Mouse (Mus musculus) intestine, embryonic 16.5 days (tissue): Measurements from ENCODE around the gene Rarg. TPM values are rescaled to one million over a fixed set of nuclear protein-coding genes. Genes with fewer than 3 reads are reported as not detected.

Experiments used
- ATAC-seq: fragments of 200-750 bp; cut with Nextera tagmentation; 2 replicates; pipeline ENCODE4 v1.8.0; 2017; ENCODE audit warnings: moderate TSS enrichment, moderate library complexity
- H3K27ac ChIP-seq: fragments of 300-500 bp; sonication (generic); 2 replicates; pipeline ENCODE4 v1.5.1; 2014; ENCODE audit warnings: mild to moderate bottlenecking, low read length
- H3K27me3 ChIP-seq: fragments of 300-500 bp; sonication (generic); replicated peaks from 2 replicates; pipeline ENCODE4 v1.6.1; 2014; ENCODE audit warnings: low read length, control low read depth, mixed read lengths; ENCODE audit not compliant: control insufficient read depth, insufficient read depth
- H3K36me3 ChIP-seq: fragments of 300-500 bp; sonication (generic); 2 replicates; pipeline ENCODE4 v1.6.1; 2014; ENCODE audit warnings: low read length, control low read depth; ENCODE audit not compliant: control insufficient read depth, insufficient read depth
- H3K4me1 ChIP-seq: fragments of 300-500 bp; sonication (generic); 2 replicates; pipeline ENCODE4 v1.6.1; 2014; ENCODE audit warnings: low read length, control low read depth, mixed read lengths; ENCODE audit not compliant: control insufficient read depth, insufficient read depth
- H3K4me2 ChIP-seq: fragments of 300-500 bp; sonication (generic); 2 replicates; pipeline ENCODE4 v1.6.1; 2014; ENCODE audit warnings: low read depth, low read length, control low read depth
- H3K4me3 ChIP-seq: fragments of 300-500 bp; sonication (generic); 2 replicates; pipeline ENCODE4 v1.5.1; 2014; ENCODE audit warnings: mild to moderate bottlenecking, low read length
- H3K9ac ChIP-seq: fragments of 300-500 bp; sonication (generic); 2 replicates; pipeline ENCODE4 v1.6.1; 2014; ENCODE audit warnings: low read depth, low read length
- H3K9me3 ChIP-seq: fragments of 300-500 bp; sonication (generic); 2 replicates; pipeline ENCODE4 v1.6.1; 2016; ENCODE audit warnings: low read length, control low read depth; ENCODE audit not compliant: control insufficient read depth
- WGBS: fragments of 180-500 bp; shearing (Covaris S2); extraction: QIAGEN DNeasy Blood & Tissue Kit; methylation state at CpG from one replicate; pipeline ENCODE4 v1.1.7; 2014; 5-methylcytosine and 5-hydroxymethylcytosine counted together
- polyA plus RNA-seq: library from polyadenylated mRNA; unstranded; fragments of >200 nt; fragmentation: Nextera tagmentation; extraction: Ambion mirVana; gene quantifications from 2 replicates; pipeline ENCODE4 v1.2.1, GENCODE M21; 2015

The Rarg gene
- polyA plus RNA-seq, 1 experiment from 2014 or later, result 14.7 TPM

- no peak overlapping the region for H3K4me2 ChIP-seq
- H3K4me3 ChIP-seq, result no peak overlapping the region
- H3K9me3 ChIP-seq, result no peaks in the 10 kb centered on the region
- WGBS, result 79% methylated on average over 10 of the region's 10 CpGs
- peaks cover 30% of the 10 kb centered on the region for H3K4me1 ChIP-seq
- ATAC-seq, result no peak
- no peaks in the 10 kb centered on the region for H3K36me3 ChIP-seq
- H3K27ac ChIP-seq, result no peak overlapping the region
- no peak overlapping the region for H3K9ac ChIP-seq
- H3K27me3 ChIP-seq, result no peaks in the 10 kb centered on the region
These were observed 69.2 kb downstream of the Rarg start for GRCm38 (mm10) chr15:102188096-102188495.

- Histone ChIP-seq H3K27me3 (no peaks in the 10 kb centered on the region), H3K9me3 (no peaks in the 10 kb centered on the region), H3K9ac (no peak overlapping the region), H3K4me1 (peaks cover 17% of the 10 kb centered on the region), H3K36me3 (no peaks in the 10 kb centered on the region), H3K27ac (no peak overlapping the region), H3K4me2 (no peak overlapping the region), H3K4me3 (no peak overlapping the region)
- no peak for ATAC-seq
- 80% methylated on average over 11 of the region's 11 CpGs for WGBS
These were observed 71.1 kb downstream of the Rarg start for GRCm38 (mm10) chr15:102186239-102186638.

Other genes starting within 250 kb of the Rarg start
- gene Krt18, start 229.3 kb downstream of the Rarg start, polyA plus RNA-seq, result 353 and 370 TPM in 2 replicates
- gene Eif4b, start 183.7 kb downstream of the Rarg start, polyA plus RNA-seq, result 112 and 117 TPM in 2 replicates
- 26.4 and 28.6 TPM in 2 replicates for gene Tns2, start 157.1 kb downstream of the Rarg start, polyA plus RNA-seq
- gene Spryd3, start 121.3 kb downstream of the Rarg start, polyA plus RNA-seq, result 27.5 and 28.0 TPM in 2 replicates
- 11.8 and 11.9 TPM in 2 replicates for gene Igfbp6, start 113.2 kb downstream of the Rarg start, polyA plus RNA-seq
- gene Soat2, start 107.0 kb downstream of the Rarg start, polyA plus RNA-seq, result 25.0 and 31.2 TPM in 2 replicates
- gene Zfp740, start 54.3 kb downstream of the Rarg start, polyA plus RNA-seq, result 33.6 and 35.3 TPM in 2 replicates
- gene Csad, start 52.8 kb downstream of the Rarg start, polyA plus RNA-seq, result 33.2 and 38.4 TPM in 2 replicates
- gene Itgb7, start 25.6 kb downstream of the Rarg start, polyA plus RNA-seq, result 9.5 and 10.3 TPM in 2 replicates
- 0.13 TPM in 1 of 2 replicates, not detected in the other for gene Gm9918, start 13.0 kb upstream of the Rarg start, polyA plus RNA-seq
- 74.2 and 77.6 TPM in 2 replicates for gene Mfsd5, start 21.9 kb upstream of the Rarg start, polyA plus RNA-seq
- 18.0 and 21.1 TPM in 2 replicates for gene Espl1, start 38.7 kb upstream of the Rarg start, polyA plus RNA-seq
- 280 and 283 TPM in 2 replicates for gene Pfdn5, start 68.6 kb upstream of the Rarg start, polyA plus RNA-seq
- gene Myg1, start 74.2 kb upstream of the Rarg start, polyA plus RNA-seq, result 75.3 and 80.9 TPM in 2 replicates
- 50.6 and 59.1 TPM in 2 replicates for gene Aaas, start 93.3 kb upstream of the Rarg start, polyA plus RNA-seq
- gene Sp7, start 109.7 kb upstream of the Rarg start, polyA plus RNA-seq, result 0.50 and 0.60 TPM in 2 replicates
- gene Sp1, start 148.6 kb upstream of the Rarg start, polyA plus RNA-seq, result 6.8 and 7.2 TPM in 2 replicates
- gene Amhr2, start 187.8 kb upstream of the Rarg start, polyA plus RNA-seq, result 0.75 and 0.88 TPM in 2 replicates
- gene Prr13, start 201.5 kb upstream of the Rarg start, polyA plus RNA-seq, result 173 and 182 TPM in 2 replicates
- gene Pcbp2, start 213.0 kb upstream of the Rarg start, polyA plus RNA-seq, result 138 and 152 TPM in 2 replicates
- gene Gm10337, start 246.2 kb upstream of the Rarg start, polyA plus RNA-seq, result 5.5 TPM in 1 of 2 replicates, not detected in the other